Mouse (Mus musculus) stomach, postnatal 0 days (tissue): ENCODE data around the gene Syngr2.

Experiments used
- CTCF ChIP-seq: IDR thresholded peaks from 2 replicates; pipeline ENCODE4 v1.5.1; 2016; ENCODE audit warnings: antibody characterized with exemption, low read depth, mild to moderate bottlenecking, moderate library complexity
- EP300 ChIP-seq: optimal IDR thresholded peaks from 2 replicates; pipeline ENCODE3; 2016; ENCODE audit warnings: antibody characterized with exemption

- TF ChIP-seq CTCF (no peak), EP300 (no peak)
Observed at GRCm38 (mm10) chr11:117828149-117828887, 18.9 kb downstream of the Syngr2 start.
